Mouse (Mus musculus): Measurements from ENCODE around the gene Fyn.
A peak's percentile ranks its signal among the peaks of the same experiment; 100 is the strongest.

Fyn gene

DNA sequence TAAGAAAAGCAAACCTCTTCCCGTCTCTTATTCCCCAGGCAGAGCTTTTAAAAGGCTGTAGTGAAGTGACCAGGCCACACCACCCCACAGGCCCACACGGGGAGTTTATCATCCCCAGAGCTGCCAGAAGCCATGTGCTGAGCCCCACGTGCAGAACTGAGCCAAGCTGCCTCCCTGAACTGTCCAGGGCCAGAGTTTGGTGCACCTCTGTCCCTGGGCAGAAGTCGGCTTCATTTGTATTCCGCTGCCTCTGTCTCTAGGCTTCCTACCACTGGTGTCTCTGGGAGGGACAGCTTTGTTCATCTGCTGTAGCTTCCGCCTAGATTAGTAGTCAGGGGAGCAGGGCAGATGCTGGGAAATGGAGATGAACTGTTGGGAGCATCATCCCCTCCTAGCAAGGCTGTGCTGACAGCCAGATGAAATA is 172.8 kb downstream of the Fyn start:
- no peak for DNase-seq

DNA sequence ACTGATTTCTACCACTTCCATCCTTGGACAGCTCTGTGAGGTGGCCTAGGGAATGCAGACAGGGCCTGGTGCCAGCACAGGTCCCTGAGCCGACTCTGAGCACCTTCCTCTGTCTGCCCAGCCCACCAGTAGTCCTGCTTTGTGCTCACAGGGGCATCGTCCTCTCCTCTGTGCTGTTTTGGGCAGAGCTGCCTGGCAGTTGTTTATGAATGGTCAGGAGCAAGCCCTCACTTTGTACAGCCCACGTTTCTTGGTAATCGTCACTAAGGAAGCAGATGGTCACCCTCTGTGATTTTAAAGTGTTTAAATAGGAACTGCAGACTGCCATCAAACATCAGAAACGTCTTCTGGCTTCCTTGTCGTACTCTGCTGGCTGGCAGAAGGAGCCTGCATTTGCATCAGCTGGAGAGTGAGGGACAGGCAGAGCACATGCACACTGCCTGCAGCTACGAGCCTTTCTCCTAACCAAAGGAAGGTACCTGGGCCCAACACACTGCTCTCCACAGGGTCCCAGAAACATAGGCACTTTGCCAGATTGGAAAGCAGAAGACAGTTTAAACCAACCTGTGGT is 173.4 kb downstream of the Fyn start:
- DNase-seq = peak; percentile 47

DNA sequence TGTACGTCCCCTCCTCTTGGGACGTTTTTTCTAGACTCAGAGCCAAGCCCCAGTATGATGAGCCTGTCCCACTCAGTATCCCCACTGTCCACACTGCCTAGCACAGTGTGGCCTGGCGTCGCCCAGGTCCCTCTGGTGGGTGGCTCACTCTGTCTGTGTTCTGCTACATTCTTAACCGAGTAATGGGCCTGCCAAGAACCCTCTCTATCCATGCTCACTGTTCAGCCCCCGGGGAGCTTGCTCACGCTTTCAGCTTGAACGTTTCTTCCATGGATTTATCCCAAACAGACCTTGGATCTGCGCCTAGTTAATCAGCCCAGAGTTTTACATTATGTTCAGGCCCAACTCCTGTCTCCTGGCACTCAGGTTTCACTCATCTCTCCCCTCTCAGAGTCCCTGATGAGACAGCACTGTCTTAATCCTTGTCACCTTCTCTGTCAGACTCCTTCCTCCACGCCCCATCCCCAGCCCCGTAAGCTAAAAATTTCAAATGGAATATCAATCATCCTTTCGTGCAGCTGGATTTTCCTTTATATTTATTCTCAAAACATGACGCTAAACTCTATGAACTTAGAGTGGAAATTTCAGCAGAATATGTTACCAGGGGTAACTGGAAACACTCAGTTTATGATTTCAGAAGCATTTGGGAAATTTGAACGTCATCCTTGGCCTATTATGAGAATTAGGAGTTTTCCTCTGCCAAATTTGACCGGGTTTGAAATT is 174.0 kb downstream of the Fyn start:
- DNase-seq = no peak

DNA sequence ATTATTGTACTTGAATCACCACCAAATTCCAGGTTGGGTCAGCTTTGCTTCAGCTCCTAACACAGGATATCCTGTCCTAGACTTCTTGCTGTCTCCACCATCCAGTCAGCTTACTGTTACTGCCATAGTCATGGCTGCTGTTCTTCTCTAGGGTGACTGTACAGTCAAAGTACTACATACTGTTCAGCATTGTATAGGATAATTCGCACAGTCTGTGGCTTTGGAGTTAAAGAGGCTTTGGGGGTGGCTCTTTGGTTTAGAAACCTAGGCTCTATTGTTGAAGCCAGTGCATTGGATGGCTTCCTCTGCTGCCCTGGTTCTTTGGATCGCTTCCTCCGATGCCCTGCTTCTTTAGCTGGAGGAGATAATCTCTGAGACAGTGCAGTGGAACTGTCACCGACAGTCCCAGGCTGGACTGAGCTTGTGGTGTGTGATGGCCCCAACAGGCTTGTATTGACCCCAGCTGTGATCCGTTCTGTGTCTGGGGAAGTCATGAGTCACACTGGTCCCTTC is 174.7 kb downstream of the Fyn start:
- no peak for DNase-seq

DNA sequence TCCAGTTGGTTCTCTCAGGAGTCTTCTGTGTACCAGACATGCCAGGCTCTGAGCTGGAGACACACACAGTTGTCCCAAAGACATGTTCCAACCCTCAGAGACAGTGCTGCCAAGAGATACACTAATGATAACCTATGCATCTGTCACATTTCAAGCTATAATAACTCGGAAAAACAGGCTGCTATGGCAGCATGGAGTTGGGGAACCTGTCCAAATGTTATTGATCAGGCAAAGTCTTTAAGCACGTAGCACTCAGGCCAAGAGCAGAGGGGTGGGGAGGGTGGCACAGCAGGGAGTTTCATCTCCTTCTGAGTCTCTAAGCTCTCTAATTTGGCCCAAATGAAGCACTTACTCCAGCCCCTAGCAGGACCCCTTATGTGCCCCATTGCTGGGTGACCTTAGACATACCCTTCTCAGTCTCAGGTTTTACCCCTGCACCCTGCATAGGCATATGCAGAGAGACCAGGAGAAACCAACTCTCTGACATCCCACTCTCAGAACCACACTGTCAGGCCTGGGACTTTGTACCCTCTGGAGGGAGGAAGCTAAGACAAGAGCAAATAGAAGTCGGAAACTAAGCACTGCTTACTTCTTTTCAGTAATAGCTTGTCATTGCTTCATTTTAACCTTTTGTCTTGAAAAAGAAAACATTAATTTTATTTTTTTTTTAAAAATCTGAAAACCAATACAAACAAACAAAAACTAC is 178.9 kb downstream of the Fyn start:
- DNase-seq = no peak

DNA sequence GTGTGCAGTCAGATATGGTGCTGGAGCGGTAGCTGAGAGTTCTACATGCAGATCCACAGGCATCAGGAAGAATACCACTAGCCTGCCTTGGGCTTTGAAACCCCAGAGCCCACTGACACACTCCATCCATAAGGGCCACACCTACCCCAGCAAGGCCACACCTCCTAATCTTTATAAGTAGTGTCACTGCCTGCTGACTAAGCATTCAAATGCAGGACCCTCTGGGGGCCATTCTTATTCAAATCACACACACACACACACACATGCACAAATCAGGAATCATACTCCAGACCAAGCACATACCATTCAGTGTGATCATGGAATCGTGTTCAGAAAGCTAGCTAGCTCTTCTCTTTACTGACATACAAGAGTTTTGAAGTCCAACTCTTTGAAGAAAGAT is 182.1 kb downstream of the Fyn start:
- DNase-seq = no peak

DNA sequence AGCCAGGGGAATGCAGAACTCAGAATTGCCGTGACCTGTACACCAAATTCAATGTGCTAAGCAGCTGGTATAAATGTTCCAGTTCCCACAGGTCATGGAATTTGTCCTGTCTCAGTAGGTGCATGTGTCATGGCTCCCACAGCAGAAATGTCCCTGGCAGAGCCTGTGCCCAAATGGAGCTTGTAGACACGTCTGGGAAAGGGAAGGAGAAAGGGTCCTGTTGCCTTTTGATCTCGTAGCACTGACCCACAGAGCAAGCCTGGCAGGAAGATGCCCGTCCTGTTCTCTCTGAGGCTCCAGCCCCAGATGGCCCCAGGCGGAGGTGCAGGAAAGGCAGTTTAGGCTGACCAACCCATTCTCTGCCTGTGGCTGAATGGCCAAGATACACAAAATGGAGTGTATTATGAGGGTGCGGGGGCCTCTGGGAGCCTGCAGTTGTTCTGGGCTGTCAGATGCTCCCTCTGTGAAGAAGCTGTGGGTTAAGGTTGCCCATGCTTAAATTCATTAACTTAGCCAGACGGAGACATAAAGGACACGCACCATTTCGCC is 183.1 kb downstream of the Fyn start:
- no peak for DNase-seq

DNA sequence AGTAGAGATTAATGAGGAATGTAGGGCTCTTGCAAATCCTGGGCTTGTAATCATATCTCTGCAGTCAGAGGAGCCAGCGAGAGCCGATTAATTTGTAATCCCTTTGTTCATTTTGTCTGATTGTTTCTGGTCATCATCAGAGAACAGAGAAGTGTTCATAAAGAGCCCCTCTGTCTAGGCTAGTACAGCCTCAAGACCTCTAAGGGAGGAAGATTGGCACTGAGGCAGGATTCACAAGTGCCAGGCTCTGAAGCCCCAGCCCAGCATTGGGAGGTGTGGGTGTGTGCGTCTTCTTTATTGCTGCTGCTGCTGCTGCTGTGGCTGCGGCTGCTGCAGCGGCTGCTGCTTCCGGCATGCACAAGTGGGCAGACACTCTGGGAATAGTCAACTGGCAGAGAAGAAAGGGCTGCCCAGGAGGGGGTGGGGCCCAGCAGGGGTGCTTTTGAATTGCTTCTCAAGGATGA is 183.7 kb downstream of the Fyn start:
- DNase-seq = no peak

DNA sequence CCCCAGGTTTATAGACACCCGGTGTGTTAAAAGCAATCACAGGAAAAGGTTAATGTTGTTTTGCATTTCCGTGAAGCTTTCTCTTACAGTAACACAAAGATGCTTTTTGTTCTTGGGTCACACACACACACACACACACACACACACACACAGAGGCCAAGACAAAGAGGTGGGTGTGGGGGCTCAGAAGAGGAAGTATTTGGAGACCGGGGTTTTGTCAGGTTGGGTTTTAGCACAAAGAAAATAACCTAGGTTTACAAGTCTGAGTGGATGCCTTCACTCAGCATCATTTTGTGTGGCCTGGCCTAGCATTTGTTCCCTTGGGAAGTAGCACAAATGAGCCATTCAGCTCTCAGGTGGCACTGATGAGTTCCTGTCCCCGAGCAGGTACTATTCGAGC is 184.2 kb downstream of the Fyn start:
- DNase-seq = no peak

DNA sequence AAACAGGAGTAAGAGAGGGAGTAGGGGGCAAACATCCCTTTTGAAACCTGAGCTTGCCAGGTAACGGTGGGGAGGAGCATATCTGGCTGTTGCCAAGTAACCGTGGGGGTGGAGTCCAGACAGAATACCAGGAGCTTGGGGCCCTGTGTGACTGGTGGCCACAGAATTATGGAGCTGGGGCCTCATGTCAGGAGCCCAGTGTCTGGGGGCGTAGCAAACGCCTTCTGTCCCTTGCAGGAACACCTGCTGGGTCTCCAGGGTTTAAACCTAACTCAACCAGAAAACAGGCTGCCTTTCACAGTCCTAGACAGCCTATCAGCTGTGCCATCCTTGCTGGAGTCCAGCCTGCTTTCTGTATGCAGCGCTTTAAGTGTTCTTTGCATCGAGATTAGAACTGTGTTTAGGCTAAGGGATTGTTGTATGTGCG is 186.6 kb downstream of the Fyn start:
- DNase-seq = no peak

DNA sequence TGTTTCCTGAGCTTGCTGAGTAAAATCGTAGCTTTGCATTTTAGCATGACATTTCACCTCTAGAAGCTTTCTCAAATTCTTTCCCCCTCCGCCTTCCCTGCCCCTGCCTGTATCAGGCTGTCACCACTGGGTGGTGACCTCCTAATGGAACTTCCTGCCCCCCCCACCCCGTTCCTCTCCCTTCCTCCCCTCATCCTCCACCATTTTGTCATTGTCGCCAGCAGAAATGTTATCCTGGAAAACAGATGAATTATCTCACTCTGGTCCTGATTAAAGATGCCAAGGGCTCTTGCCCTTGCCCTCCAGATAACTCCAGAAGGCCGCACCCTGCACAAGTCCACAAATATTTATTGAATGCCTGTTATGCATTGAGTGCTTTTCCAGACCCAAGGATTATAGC is 187.1 kb downstream of the Fyn start:
- DNase-seq = no peak

DNA sequence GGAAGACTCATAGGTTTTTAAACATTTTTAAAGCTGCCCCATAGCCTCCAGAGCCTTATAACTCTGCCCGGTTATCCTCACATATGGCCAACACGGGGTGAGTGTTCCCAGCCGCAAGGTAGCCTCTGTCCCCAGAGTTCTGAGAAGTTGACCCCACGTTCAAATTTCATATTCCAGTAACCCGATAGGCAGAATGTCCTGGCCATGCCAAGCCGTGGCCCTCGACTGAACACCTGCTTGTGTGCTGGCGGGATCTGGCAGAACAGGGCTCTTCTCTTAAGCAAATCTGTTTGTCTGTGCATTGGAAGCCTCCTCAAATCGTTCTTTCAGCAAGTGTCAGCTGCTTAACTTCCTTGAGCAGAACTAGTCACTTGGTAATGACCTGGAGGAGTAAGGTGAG is 188.7 kb downstream of the Fyn start:
- no peak for DNase-seq

DNA sequence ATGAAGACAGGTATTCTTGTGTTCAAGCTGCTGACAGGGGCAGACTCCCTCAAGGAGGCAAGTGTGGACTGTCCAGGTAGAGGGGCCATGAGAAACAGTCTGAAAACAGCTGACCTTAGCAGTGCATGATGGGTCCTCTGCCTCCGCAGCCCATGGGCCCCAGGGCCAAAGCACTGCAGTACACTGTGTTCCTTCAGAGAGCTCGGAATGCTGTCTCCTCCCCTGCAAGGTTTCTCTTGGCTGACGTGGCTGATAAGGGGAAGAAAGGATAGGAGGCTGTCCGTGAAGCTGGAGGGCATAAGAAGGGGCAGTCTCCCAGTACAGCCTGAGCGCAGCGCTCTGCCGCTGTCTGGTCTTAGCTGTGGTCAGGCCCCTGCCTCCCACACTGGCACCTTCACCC is 189.2 kb downstream of the Fyn start:
- no peak for DNase-seq

DNA sequence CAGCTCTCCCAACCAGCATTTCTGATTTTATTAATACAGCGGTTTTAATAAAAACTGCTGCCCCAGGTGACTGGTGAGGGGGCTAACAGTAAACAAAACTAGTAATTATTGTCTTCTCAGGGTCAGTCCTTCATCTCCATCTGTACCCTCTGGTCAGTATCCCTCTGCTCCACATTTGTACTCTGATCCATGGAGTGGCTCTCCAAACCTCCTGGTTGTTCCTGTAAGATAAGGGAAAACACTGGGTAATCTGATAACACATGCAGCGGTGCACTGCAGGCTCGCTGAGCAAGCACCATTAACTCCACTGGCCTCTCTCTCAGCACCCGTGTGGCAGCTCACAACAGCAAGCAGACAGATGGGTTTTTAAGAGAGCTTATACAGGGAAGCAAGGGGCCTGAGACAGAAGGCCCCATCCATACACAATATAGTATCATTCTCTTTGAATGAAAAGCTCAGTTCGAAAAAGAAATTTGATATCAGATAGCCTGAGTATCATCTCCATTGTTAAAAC is 189.9 kb downstream of the Fyn start:
- no peak for DNase-seq

DNA sequence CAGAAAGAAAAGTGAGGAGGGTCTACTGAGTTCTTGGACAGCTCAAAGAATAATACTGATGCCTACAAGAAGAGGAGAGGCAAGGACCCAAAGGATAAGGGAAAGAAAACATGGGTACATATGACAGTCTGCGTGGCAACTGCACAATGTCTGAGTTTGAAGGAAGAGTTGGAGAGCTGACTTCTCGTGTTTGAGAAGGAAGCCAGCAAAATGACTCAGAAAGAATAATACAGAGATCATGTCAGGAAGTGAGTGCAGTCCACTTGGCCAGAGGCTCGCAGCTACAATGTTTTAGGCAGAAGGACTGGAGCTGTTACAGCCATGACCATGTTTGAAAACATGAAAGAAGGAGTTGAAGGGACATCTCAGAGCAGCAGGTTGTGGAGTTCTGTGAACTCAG is 190.7 kb downstream of the Fyn start:
- DNase-seq = no peak

DNA sequence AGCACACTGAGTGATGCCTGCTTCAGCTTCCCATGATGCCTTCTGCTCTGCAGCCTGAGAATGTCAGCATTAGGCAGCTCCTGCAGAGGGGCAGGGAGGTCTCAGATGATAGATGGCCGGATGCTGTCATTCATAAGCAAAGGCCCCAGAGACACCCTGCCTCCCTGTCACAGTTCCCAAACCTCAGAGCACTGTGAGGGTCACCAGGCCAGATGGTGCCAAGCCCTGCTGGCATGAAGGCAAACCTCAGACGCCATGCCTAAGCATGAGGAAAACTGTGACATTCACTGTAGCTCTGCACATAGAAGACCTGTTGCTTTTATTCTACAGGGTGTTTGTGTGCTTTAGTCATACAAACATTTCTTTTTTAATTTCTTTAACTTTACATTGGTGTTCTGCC is 193.7 kb downstream of the Fyn start:
- no peak for DNase-seq

DNA sequence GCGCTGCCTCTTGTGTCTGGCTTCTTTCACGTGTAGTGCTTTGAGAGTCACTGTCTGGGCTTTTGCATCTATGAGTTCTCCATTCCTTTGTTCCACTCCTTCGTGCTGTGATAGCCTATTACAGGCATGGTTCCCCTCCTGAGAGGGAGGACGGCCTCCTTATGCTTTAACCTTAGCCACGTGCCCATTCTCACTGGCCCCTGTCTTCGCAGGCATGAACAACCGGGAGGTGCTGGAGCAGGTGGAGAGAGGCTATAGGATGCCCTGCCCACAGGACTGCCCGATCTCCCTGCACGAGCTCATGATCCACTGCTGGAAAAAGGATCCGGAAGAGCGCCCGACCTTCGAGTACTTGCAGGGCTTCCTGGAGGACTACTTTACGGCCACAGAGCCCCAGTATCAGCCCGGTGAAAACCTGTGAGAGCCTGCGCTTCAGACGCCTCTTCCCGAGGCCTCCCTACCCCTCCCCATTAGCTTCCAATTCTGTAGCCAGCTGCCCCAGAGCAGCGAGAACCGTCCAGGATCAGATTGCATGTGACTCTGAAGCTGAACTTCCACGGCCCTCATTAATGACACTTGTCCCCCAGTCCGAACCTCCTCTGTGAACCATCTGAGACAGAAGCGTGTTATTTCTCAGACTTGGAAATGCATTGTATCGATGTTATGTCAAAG is 195.0 kb downstream of the Fyn start:
- no peak for DNase-seq

DNA sequence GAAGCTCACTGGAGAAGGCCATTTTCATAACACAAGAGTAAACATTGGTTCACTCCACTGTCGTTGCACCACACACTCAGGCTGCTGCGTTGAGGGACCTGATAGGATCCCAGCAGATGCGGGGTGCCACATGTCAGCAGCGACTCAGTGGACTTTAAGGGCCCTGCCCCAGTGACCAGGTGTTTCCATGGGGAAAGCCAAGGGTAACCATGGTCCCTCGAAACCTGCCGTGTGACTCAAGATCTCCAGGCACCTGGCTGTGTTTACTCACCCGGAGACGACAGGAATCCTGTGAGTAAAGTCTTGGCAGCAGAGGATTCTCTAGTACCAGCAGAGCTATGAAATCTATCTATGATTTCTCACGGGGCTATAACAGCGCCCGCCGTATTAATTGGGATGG is 198.2 kb downstream of the Fyn start:
- DNase-seq = no peak

DNA sequence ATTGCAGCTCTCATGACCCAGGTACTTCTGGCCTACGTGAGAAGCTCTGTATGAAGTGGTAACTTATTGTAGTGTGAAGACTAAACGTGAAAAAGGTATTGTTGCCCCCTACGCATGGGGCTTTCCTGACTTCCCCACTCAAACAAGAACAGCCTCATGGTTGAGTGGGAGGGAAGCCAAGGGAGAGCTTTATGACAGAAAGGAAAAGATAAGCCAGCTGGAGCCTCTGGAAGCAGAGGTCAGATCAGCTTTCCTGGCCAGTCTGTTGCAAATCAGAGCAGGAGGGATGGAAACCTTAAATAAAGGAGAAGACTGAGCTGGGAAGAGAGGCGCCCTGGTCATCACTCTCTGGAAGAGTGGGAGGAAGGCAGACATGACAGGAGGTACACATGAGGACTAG is 200.3 kb downstream of the Fyn start:
- DNase-seq = no peak

DNA sequence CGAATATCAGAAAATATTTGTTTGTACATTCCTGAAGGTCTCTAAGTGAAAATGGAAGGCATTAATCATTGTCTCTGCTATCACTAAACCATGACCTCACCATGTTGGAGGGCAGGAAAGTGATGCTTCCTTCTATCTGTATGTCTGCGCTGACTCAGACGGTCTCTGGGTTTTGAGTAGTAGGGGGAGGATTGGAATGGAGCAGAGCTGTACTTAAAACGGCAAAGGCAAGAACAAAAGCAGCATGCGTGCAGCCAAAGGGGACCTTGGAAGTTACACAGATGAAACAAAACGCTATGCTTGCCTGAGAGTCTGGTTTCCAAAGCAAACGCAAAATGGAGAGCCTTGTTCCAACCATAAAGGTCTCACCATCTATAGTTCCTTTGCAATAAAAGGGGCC is 202.4 kb downstream of the Fyn start:
- DNase-seq = no peak

DNA sequence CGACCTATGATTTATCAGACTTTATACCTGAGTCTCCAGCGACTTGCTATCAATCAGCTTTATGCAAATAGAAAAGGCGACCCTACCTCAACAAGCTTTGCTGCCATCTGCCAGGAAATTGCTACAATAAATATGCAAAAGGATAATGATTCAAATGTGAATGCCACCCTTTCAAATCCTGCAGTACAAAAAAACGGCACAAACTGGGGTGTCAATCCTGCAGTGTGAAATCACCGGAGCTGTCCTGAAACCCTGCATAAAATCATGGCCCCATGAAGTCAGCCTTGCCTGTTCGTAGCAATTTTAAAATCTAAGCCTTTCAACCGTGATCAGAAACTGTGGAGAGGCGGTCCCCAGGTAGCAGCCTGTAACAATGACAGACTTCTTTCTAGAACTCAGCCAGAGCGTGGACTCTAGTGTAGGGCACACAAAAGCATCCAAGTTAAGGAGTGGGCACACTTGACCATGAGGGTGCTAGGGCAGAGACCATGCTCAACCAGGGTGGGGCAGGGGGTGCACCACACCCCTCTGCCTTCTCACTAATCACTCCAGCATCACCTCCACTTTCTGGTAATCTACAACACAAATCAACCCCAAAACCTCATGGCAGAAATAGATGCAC is 203.5 kb downstream of the Fyn start:
- DNase-seq = no peak

DNA sequence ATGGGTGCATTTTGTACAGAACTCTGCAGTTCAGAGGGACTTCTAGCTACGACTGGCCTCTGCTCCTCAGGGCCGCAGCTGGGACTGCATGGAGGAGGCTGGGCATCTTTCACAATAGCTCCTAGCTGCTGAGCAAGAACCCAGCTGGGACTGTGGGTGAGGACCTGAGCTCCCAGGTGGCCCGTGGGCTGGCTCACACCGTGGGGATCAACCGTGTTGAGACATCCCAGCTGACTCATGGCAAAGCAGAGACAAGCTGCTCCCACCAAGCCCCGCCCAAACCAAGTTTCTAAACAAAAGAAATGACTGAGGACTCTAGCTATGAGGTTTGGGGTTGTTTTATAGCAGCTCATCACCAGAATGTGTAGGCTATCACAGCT is 204.0 kb downstream of the Fyn start:
- peak; percentile 76 for DNase-seq

DNA sequence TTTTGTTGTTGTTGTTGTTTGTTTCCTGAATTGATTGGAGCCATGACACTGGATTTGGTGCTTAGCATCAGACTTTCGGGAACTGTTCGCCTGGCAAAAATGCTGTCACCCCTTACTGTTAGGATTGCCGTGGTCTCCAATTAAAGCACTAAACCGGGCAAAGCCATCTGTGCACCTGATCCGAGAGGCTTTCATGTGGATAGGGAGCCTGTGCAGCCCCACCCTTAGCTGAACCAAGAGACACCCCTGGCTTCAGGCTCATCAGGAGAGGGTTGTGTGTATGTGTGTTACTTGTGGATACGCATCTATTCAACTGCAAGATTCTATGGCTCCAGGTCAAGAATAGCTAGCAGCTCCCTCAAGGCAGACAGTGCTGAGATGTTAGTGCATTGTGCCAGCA is 207.8 kb downstream of the Fyn start:
- no peak for DNase-seq
